Mouse (Mus musculus): Measurements from ENCODE around the gene 3110040M04Rik.
"Not testable (repeated sequence)": the region's sequence is repeated elsewhere in the genome, so short reads cannot be mapped to it uniquely, and the experiment has no call there.

DNA sequence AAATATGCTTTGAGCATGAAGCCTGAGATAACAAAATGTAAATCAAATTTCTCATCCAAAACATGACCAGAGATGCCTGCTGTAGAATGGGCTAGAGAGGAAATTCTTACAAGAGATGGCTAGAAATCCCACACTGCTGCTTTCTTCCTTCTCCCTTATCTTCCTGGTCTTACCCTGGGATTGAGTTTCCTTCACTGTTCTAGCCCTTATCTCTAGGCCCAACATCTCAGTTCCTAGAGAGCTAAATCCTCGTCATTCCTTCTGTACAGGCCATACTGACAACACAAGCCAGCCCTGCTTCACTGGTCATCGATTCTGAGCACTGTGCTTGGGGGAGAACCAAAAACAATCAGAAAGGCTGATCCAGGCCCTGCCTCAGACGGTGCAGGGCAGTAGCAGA lies 7.2 kb upstream of the 3110040M04Rik start:
- not testable (repeated sequence) for TF ChIP-seq CTCF, EP300 (IDR thresholded peaks at IDR 0.05; ENCODE audit: low read depth)

Measured in heart, postnatal 0 days (tissue).